Mouse (Mus musculus) v-Abl transformed pro-B cells (cell line): Measurements from ENCODE around the gene Cdc42ep2.

Source experiments
- in situ Hi-C, 2 experiments: fragments of 400-800 bp; cut with MboI; formaldehyde crosslinking; loops; one replicate each; pipeline ENCODE4 v1.15.1; 2025; ENCODE audit not compliant: unreplicated experiment in 2 of 2

Cdc42ep2 gene

GRCm38 (mm10) chr19:5924713-5925093 is at the start of gene Cdc42ep2:
TSS of gene Cdc42ep2 (minus strand) at chr19:5924816.
- in situ Hi-C loops: loop anchor here (5.0 kb wide), 2 partner anchors 33 to 93 kb away; partner anchors contain the start of gene Capn1 (in 1 of the 2)

- in situ Hi-C loops: loop anchor here in 1 of 2 experiments (5.0 kb wide), 2 partner anchors 50 to 160 kb away; partner anchors contain the start of genes Capn1 and Snx15
Measured at GRCm38 (mm10) chr19:5967664-5968063, 43.0 kb upstream of the Cdc42ep2 start.

- in situ Hi-C loops: loop anchor here in 1 of 2 experiments (5.0 kb wide), 2 partner anchors 51 to 161 kb away; partner anchors contain the start of genes Capn1 and Snx15
Measured at GRCm38 (mm10) chr19:5966786-5967185, 42.2 kb upstream of the Cdc42ep2 start.

- in situ Hi-C loops: loop anchor here in 1 of 2 experiments (5.0 kb wide), 2 partner anchors 51 to 161 kb away; partner anchors contain the start of genes Capn1 and Snx15
Measured at GRCm38 (mm10) chr19:5965910-5966309, 41.3 kb upstream of the Cdc42ep2 start.

- in situ Hi-C loops: loop anchor here in 1 of 2 experiments (5.0 kb wide), 2 partner anchors 52 to 162 kb away; partner anchors contain the start of genes Capn1 and Snx15
Measured at GRCm38 (mm10) chr19:5965280-5965679, 40.7 kb upstream of the Cdc42ep2 start.

GRCm38 (mm10) chr19:5964804-5965203 is 40.2 kb upstream of the Cdc42ep2 start:
- in situ Hi-C loops: loop anchor here (5.0 kb wide), 2 partner anchors 52 to 162 kb away; partner anchors contain the start of genes Capn1 (in 2 of the 2) and Snx15 (in 2 of the 2)

GRCm38 (mm10) chr19:5963883-5964562 is 39.4 kb upstream of the Cdc42ep2 start, which contains the start of gene Pola2:
TSS of gene Pola2 (minus strand) at chr19:5964202.
- in situ Hi-C loops: loop anchor here in 1 of 2 experiments (5.0 kb wide), 2 partner anchors 53 to 163 kb away; partner anchors contain the start of genes Capn1 and Snx15

- in situ Hi-C loops: loop anchor here in 1 of 2 experiments (5.0 kb wide), 2 partner anchors 55 to 165 kb away; partner anchors contain the start of genes Capn1 and Snx15
Measured at GRCm38 (mm10) chr19:5962651-5963050, 38.0 kb upstream of the Cdc42ep2 start.

GRCm38 (mm10) chr19:5957371-5957770 is 32.8 kb upstream of the Cdc42ep2 start:
- in situ Hi-C loops: loop anchor here (5.0 kb wide), 2 partner anchors 35 to 170 kb away; partner anchors contain the start of gene Cdc42ep2 (in 2 of the 2)

- in situ Hi-C loops: loop anchor here (5.0 kb wide), 2 partner anchors 34 to 169 kb away; partner anchors contain the start of gene Cdc42ep2 (in 2 of the 2)
Measured at GRCm38 (mm10) chr19:5956685-5957084, 32.1 kb upstream of the Cdc42ep2 start.

- in situ Hi-C loops: loop anchor here (5.0 kb wide), 2 partner anchors 34 to 169 kb away; partner anchors contain the start of gene Cdc42ep2 (in 2 of the 2)
Measured at GRCm38 (mm10) chr19:5955704-5956670, 31.4 kb upstream of the Cdc42ep2 start.

GRCm38 (mm10) chr19:5954936-5955335 is 30.3 kb upstream of the Cdc42ep2 start:
- in situ Hi-C loops: loop anchor here (5.0 kb wide), 2 partner anchors 33 to 168 kb away; partner anchors contain the start of gene Cdc42ep2 (in 2 of the 2)

GRCm38 (mm10) chr19:5954031-5954710 is 29.6 kb upstream of the Cdc42ep2 start:
- in situ Hi-C loops: no loop called here

GRCm38 (mm10) chr19:5953201-5953770 is 28.7 kb upstream of the Cdc42ep2 start:
- in situ Hi-C loops: no loop called here

- in situ Hi-C loops: no loop called here
Measured at GRCm38 (mm10) chr19:5952071-5952691, 27.6 kb upstream of the Cdc42ep2 start.

- in situ Hi-C loops: no loop called here
Measured at GRCm38 (mm10) chr19:5951631-5952030, 27.0 kb upstream of the Cdc42ep2 start.

- in situ Hi-C loops: no loop called here
Measured at GRCm38 (mm10) chr19:5950218-5950617, 25.6 kb upstream of the Cdc42ep2 start.

- in situ Hi-C loops: no loop called here
Measured at GRCm38 (mm10) chr19:5945891-5946290, 21.3 kb upstream of the Cdc42ep2 start.

- in situ Hi-C loops: no loop called here
Measured at GRCm38 (mm10) chr19:5945027-5945426, 20.4 kb upstream of the Cdc42ep2 start.
